Mouse (Mus musculus): ENCODE results near the gene Lrrc18. TPM values are rescaled to one million over a fixed set of nuclear protein-coding genes. Genes with fewer than 3 reads are reported as not detected.

Gene Lrrc18
- polyA plus RNA-seq, 1 experiment from 2014 or later: 0.41 TPM

DNA sequence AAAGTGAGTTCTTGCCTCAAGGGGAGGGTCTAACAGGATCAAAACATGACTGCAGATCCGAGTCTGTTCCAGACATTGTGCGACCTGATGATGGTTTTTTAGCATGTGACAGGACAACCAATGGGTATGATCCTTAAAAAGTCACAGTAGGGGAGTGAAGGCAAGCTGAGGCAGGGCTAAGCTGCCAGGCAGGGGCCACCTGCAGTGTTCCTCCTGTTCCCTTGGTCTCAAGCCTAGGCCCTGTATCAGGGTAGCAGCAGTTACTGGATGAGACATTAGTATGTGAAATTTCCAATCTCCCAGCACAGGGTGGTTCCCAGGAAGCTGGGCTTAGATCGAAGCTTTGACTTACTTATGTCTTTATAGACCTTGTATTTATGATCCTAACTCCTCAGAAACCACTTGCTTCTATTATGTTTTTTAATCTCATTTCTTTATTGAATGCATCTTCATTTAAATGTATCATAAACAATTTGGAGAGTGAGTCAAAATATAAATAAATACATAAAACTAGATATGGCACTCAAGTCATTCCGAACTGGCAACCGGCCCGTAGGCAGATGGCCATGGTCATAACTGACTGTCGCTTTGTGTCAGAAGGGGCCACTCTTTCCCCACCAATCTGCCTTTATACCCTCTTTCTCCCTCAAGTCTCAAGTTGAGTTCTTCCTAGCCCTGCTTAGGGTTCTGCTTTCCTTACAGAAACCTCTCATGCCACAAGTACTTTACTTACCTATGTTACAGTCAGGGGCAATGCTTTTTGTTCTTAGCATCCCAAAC is 67.9 kb downstream of the Lrrc18 start:
- no peak for ATAC-seq (ENCODE audit: low FRiP score)
- 91% methylated on average over 7 of the region's 7 CpGs for WGBS
- H3K4me3 ChIP-seq (replicated peaks): no peak overlapping the region
- no peak overlapping the region for H3K4me2 ChIP-seq
- H3K27ac ChIP-seq (replicated peaks): no peak overlapping the region
- peaks cover 9% of the 10 kb centered on the region; the same call in 1 of the 2 replicates for H3K4me1 ChIP-seq
- no peaks in the 10 kb centered on the region for H3K27me3 ChIP-seq (replicated peaks)
- no peaks in the 10 kb centered on the region for H3K9me3 ChIP-seq (replicated peaks)
- H3K36me3 ChIP-seq: no peaks in the 10 kb centered on the region
- H3K9ac ChIP-seq (replicated peaks): no peak overlapping the region

DNA sequence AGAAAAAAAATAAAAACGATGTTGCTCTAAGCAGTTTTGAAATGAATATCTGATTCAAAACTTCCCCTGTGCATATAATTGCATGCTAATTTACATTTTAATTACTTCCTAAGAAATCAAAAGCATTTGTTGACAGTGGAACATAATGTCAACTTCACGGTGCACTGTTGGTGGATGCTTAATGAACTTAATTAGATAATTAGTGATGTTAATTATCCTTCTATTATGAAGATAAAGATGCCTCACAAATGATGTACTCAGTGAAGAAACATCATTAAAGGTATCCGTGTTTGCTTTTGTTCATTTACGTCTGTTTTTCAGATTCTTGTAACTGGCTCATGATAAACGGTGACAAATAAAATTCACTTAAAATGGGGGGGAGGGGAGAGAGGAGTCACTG is 71.8 kb downstream of the Lrrc18 start:
- ATAC-seq (ENCODE audit: low FRiP score): no peak
- Histone ChIP-seq H3K4me1 (peaks cover 5% of the 10 kb centered on the region; the same call in 1 of the 2 replicates), H3K27me3 (replicated peaks) (no peaks in the 10 kb centered on the region), H3K36me3 (no peaks in the 10 kb centered on the region), H3K4me2 (no peak overlapping the region), H3K9ac (replicated peaks) (no peak overlapping the region), H3K4me3 (replicated peaks) (no peak overlapping the region), H3K9me3 (replicated peaks) (no peaks in the 10 kb centered on the region), H3K27ac (replicated peaks) (no peak overlapping the region)
- WGBS: 41% methylated on average over 5 of the region's 5 CpGs

Other genes with a start within 250 kb of the Lrrc18 start
- gene Tmem273, start 205.4 kb upstream of the Lrrc18 start, polyA plus RNA-seq (2015; fragmentation: Nextera tagmentation; extraction: Ambion mirVana): 0.40 and 0.59 TPM in 2 replicates
- gene Fam170b, start 157.4 kb upstream of the Lrrc18 start, polyA plus RNA-seq (2015; fragmentation: Nextera tagmentation; extraction: Ambion mirVana): 0.06 TPM in 1 of 2 replicates, not detected in the other
- gene Vstm4, start 134.6 kb upstream of the Lrrc18 start, polyA plus RNA-seq (2015; fragmentation: Nextera tagmentation; extraction: Ambion mirVana): 12.3 and 14.1 TPM in 2 replicates
- 0.14 and 1.1 TPM in 2 replicates for gene Wdfy4, start 194.1 kb downstream of the Lrrc18 start, polyA plus RNA-seq (2015; fragmentation: Nextera tagmentation; extraction: Ambion mirVana)
- 3.3 and 3.9 TPM in 2 replicates for gene Arhgap22, start 222.6 kb downstream of the Lrrc18 start, polyA plus RNA-seq (2015; fragmentation: Nextera tagmentation; extraction: Ambion mirVana)

Data from neural tube, embryonic 15.5 days (tissue).